Mouse (Mus musculus): ENCODE data around the gene Notch2.

DNA sequence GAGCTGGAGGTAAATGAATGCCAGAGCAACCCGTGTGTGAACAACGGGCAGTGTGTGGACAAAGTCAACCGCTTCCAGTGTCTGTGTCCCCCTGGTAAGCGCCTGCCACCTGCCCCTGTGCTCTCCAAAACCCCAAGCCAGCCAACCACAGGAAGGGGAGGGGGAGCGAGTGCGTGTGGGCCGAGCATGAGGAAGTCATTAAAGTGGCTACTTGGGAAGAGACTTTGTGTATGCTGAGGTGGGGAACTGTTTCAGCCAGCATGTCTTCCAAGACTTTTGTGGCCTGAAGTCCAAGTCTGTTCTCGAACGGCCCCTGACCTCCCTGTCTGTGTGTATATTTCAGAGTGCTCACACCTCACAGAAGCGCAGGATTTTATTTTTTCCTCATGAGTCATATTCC, 88.2 kb downstream of the Notch2 start:
- TF ChIP-seq EP300 (IDR thresholded peaks at IDR 0.05) (no peak), CTCF (IDR thresholded peaks at IDR 0.05) (no peak)

Measured in lung, postnatal 0 days (tissue).